Mouse (Mus musculus): ENCODE data around the gene Itpk1.
A peak's percentile ranks its signal among the peaks of the same experiment; 100 is the strongest.

Gene Itpk1

GRCm38 (mm10) chr12:102713153-102713865, 8.6 kb upstream of the Itpk1 start:
- peak in 1 of 2 experiments; percentile 30 for DNase-seq

- DNase-seq = no peak
Observed at GRCm38 (mm10) chr12:102710851-102711375, 6.2 kb upstream of the Itpk1 start.

- DNase-seq = no peak
Observed at GRCm38 (mm10) chr12:102709896-102710295, 5.2 kb upstream of the Itpk1 start.

- peak in 1 of 2 experiments; percentile 49 for DNase-seq
Observed at GRCm38 (mm10) chr12:102708220-102708619, 3.5 kb upstream of the Itpk1 start.

- no peak for DNase-seq
Observed at GRCm38 (mm10) chr12:102706833-102707463, 2.2 kb upstream of the Itpk1 start.

GRCm38 (mm10) chr12:102705906-102706640, 1.3 kb upstream of the Itpk1 start:
- no peak for DNase-seq

- peak; percentile 90 to 92 for DNase-seq
Observed at GRCm38 (mm10) chr12:102705216-102705871, 614 bp upstream of the Itpk1 start.

- DNase-seq = peak in 1 of 2 experiments; percentile 36
Observed at GRCm38 (mm10) chr12:102703921-102704408, 765 bp downstream of the Itpk1 start.

GRCm38 (mm10) chr12:102703441-102703840, 1.3 kb downstream of the Itpk1 start:
- DNase-seq = peak in 1 of 2 experiments; percentile 36

DNA sequence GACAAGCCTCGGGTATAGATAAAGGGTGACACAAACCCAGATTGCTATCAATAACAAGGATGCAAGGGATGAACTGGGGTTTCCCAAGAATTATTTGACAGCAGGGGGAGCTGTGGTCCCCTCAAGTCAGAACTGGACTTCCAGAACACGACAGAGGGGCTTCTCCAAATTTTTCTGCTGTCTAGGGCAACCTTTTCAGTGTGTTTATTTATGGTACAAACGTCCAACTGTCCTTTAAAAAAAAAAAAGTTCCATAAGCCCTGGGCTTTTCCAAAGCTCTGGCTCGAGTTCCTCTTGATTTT, 1.7 kb downstream of the Itpk1 start:
- peak; percentile 36 to 57 for DNase-seq

- peak; percentile 82 to 98 for DNase-seq
Observed at GRCm38 (mm10) chr12:102702356-102703110, 2.2 kb downstream of the Itpk1 start.

- no peak for DNase-seq
Observed at GRCm38 (mm10) chr12:102701691-102702207, 3.0 kb downstream of the Itpk1 start.

- DNase-seq = no peak
Observed at GRCm38 (mm10) chr12:102700453-102700852, 4.3 kb downstream of the Itpk1 start.

DNA sequence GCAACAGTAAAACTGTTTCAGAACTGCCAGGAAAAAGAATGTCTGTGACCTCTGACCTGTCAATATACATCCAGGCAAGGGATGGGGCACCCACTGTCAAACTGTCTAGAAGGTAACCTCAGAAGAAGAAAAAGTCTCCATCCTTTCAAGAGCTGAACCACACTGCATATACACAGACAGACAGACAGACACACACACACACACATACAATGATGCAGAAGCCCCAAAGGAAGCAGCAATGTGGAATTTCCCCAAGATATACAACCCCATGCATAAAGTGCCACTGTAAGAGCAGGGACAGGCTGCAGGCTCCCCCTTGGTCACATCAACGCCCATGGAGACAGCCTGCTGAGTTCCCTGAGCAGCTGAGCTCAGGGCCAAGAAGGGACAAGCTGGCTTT, 5.6 kb downstream of the Itpk1 start:
- DNase-seq = no peak

DNA sequence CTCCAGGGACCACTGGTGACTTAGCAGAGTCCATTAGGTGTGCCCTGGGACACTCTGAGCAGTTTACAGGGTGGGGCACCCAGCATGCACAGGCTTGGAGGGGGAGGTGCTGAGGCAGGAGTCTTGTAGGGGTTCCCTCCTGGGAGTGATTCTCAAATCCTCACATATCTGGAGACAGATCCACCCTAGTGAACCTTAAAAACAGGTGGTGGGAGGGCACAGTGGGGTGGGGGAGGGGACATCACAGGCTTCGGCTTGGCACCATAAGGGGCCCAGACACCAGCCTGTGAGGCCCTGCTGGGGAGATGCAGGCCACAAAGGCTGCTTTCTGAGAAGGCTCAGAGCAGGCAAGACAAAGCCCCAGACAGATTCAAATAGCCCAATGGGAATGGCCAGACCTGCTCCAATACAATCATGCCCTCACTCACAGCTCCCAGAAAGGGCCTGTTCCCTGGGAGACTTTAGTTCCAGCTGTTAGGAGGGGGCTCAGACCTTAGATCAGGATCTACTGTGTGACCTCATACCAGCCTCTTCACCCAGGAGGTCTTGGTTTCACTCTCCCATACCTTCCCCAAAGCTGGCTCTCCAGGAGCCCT, 6.5 kb downstream of the Itpk1 start:
- DNase-seq = peak in 1 of 2 experiments; percentile 37

DNA sequence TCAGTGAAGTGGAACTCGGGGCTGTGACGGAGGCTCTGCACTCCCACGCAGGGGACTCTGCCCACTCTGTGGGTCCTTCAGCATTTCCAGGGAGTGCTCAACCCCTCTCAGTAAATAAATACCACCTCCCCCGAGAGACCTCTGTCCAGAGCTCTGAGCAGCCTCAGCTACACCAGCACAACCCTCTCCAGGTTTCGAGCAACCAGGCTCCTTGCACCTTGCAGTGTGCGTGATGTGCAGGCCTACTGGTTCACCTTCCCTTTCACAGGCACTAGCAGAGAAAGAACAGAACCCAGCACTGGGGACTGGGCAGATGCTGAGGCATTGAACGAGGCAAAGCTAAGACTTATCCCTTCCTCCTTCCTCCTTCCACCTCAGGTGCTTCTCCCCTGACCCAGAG, 7.3 kb downstream of the Itpk1 start:
- DNase-seq = no peak

GRCm38 (mm10) chr12:102696635-102697354, 7.9 kb downstream of the Itpk1 start:
- no peak for DNase-seq

DNA sequence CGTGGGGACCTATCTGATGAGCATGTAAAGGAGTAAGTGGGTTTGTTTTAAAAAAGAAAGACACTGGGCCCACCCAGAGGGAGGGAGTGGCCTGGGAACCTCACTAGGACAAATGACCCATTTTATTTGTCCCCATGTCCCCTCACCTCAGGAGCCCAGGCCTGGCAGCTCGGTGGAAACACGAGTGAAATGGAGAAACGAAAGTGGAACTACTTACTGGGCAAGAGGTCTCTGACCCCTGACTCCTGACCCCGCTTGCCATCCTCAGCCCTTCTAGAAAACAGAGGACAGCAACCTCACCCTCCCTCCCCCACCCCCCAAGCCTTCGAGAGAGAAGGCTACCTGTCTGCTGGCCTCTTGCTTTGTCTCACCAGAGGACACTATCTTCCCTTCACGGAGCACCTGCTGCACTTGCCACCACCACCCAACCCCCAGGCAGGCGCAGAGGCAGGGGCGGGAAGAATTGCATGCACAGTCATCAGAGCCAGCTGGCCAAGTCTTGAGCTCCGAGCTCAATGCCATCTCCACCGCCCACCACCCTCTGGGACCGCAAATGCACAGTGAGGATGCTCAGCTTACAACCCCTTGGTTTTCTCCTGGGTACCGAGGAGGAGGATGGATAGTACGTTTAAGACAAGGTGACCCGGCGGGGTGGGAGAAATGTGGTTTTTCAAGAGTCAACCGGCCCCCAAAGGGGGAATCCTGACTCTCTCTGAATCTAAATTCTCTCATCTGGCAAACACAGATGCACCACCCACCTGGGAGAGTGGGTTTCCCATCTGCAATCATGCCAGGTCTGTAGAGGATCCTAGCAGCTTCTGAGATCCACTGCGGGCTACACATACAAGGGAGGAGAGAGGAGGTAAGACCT, 9.1 kb downstream of the Itpk1 start:
- peak in 1 of 2 experiments; percentile 33 for DNase-seq

GRCm38 (mm10) chr12:102691761-102692160, 13.0 kb downstream of the Itpk1 start:
- DNase-seq = peak in 1 of 2 experiments; percentile 48

DNA sequence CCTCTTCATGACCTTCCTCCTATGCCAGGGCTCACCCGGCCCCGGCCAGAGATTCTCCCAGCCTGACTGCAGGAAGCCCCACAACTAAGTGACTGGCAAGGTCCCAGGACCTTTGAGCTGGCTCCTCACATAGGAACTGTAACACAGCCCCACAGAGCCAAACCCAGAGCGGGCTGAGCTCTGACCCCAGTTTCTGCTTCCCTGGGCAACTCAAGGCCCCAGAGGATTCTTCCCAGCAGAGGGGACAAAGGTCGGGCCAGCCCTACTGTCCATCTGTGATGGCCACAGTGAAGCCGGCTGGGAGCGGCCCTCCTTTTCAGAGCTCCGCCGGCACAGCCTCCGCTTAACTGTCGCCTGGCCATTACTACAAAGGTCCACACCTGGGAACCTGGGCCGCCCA, 13.6 kb downstream of the Itpk1 start:
- peak; percentile 87 to 95 for DNase-seq
